Mouse (Mus musculus): ENCODE data around the gene Syngap1. TPM values are rescaled to one million over a fixed set of nuclear protein-coding genes. Genes with fewer than 3 reads are reported as not detected.
A peak's percentile ranks its signal among the peaks of the same experiment; 100 is the strongest.
"Not testable (repeated sequence)": the region's sequence is repeated elsewhere in the genome, so short reads cannot be mapped to it uniquely, and the experiment has no call there.

Syngap1 gene
- polyA plus RNA-seq, 1 experiment from 2014 or later, result 3.7 TPM

GRCm38 (mm10) chr17:26915248-26915647 lies 25.8 kb upstream of the Syngap1 start:
- WGBS (ENCODE audit: insufficient replicate concordance), result 47% methylated on average over 1 of the region's 1 CpGs
- Histone ChIP-seq H3K4me1 (ENCODE audit: control insufficient read depth, insufficient read depth, low read length) (peaks cover 4% of the 10 kb centered on the region; the same call in 1 of the 2 replicates), H3K27ac (ENCODE audit: low read depth, low read length) (no peak overlapping the region), H3K36me3 (ENCODE audit: control insufficient read depth, insufficient read depth, low read length) (no peaks in the 10 kb centered on the region), H3K9me3 (replicated peaks; ENCODE audit: control insufficient read depth, low read length) (no peaks in the 10 kb centered on the region), H3K27me3 (ENCODE audit: control insufficient read depth, insufficient read depth, low read length) (no peaks in the 10 kb centered on the region), H3K4me3 (ENCODE audit: low read depth, low read length) (no peak overlapping the region), H3K4me2 (no peak overlapping the region), H3K9ac (ENCODE audit: low read depth, low read length) (no peak overlapping the region)
- ATAC-seq (replicated peaks; ENCODE audit: insufficient number of reproducible peaks, low FRiP score, low TSS enrichment), result no peak

GRCm38 (mm10) chr17:26916711-26917482 lies 24.2 kb upstream of the Syngap1 start, which contains the start of gene Kifc5b:
Gene Kifc5b, plus strand, starts transcription at chr17:26917091.
- Histone ChIP-seq H3K4me2 (peak within 1 kb of the TSS; percentile 66), H3K27me3 (ENCODE audit: control insufficient read depth, insufficient read depth, low read length) (no peaks in the 10 kb centered on the region), H3K9ac (ENCODE audit: low read depth, low read length) (peak within 1 kb of the TSS; percentile 80), H3K4me1 (ENCODE audit: control insufficient read depth, insufficient read depth, low read length) (peaks cover 4% of the 10 kb centered on the region; the same call in 1 of the 2 replicates), H3K27ac (ENCODE audit: low read depth, low read length) (peak within 1 kb of the TSS; percentile 71), H3K36me3 (ENCODE audit: control insufficient read depth, insufficient read depth, low read length) (peaks cover 3% of the 10 kb centered on the region; the same call in 1 of the 2 replicates), H3K9me3 (replicated peaks; ENCODE audit: control insufficient read depth, low read length) (no peaks in the 10 kb centered on the region), H3K4me3 (ENCODE audit: low read depth, low read length) (peak within 1 kb of the TSS; percentile 54)
- peak; percentile 94 for ATAC-seq (replicated peaks; ENCODE audit: insufficient number of reproducible peaks, low FRiP score, low TSS enrichment)
- WGBS (ENCODE audit: insufficient replicate concordance), result under 1% methylated on average over 71 of the region's 72 CpGs

GRCm38 (mm10) chr17:26917560-26917959 lies 23.5 kb upstream of the Syngap1 start:
- not testable (repeated sequence) for H3K9me3 ChIP-seq (replicated peaks; ENCODE audit: control insufficient read depth, low read length); ATAC-seq (replicated peaks; ENCODE audit: insufficient number of reproducible peaks, low FRiP score, low TSS enrichment); H3K4me1 ChIP-seq (ENCODE audit: control insufficient read depth, insufficient read depth, low read length); H3K27me3 ChIP-seq (ENCODE audit: control insufficient read depth, insufficient read depth, low read length); H3K36me3 ChIP-seq (ENCODE audit: control insufficient read depth, insufficient read depth, low read length)
- peak overlapping the region; percentile 71 for H3K27ac ChIP-seq (ENCODE audit: low read depth, low read length)
- H3K4me3 ChIP-seq (ENCODE audit: low read depth, low read length), result peak overlapping the region; percentile 54
- H3K9ac ChIP-seq (ENCODE audit: low read depth, low read length), result peak overlapping the region; percentile 80
- WGBS (ENCODE audit: insufficient replicate concordance), result 3% methylated on average over 12 of the region's 12 CpGs
- H3K4me2 ChIP-seq, result peak overlapping the region; percentile 66

GRCm38 (mm10) chr17:26918343-26918742 lies 22.7 kb upstream of the Syngap1 start:
- no peak for ATAC-seq (replicated peaks; ENCODE audit: insufficient number of reproducible peaks, low FRiP score, low TSS enrichment)
- Histone ChIP-seq H3K36me3 (ENCODE audit: control insufficient read depth, insufficient read depth, low read length) (peaks cover 5% of the 10 kb centered on the region; the same call in 1 of the 2 replicates), H3K27ac (ENCODE audit: low read depth, low read length) (no peak overlapping the region), H3K9ac (ENCODE audit: low read depth, low read length) (peak overlapping the region; percentile 50; the same call in 1 of the 2 replicates), H3K4me3 (ENCODE audit: low read depth, low read length) (peak overlapping the region; percentile 54), H3K9me3 (replicated peaks; ENCODE audit: control insufficient read depth, low read length) (no peaks in the 10 kb centered on the region), H3K4me1 (ENCODE audit: control insufficient read depth, insufficient read depth, low read length) (peaks cover 4% of the 10 kb centered on the region; the same call in 1 of the 2 replicates), H3K27me3 (ENCODE audit: control insufficient read depth, insufficient read depth, low read length) (no peaks in the 10 kb centered on the region), H3K4me2 (peak overlapping the region; percentile 66)
- WGBS (ENCODE audit: insufficient replicate concordance), result 68% methylated on average over 2 of the region's 2 CpGs

GRCm38 (mm10) chr17:26919516-26919915 lies 21.5 kb upstream of the Syngap1 start:
- not testable (repeated sequence) for H3K9me3 ChIP-seq (replicated peaks; ENCODE audit: control insufficient read depth, low read length); H3K36me3 ChIP-seq (ENCODE audit: control insufficient read depth, insufficient read depth, low read length); ATAC-seq (replicated peaks; ENCODE audit: insufficient number of reproducible peaks, low FRiP score, low TSS enrichment); H3K4me2 ChIP-seq; H3K4me1 ChIP-seq (ENCODE audit: control insufficient read depth, insufficient read depth, low read length); H3K4me3 ChIP-seq (ENCODE audit: low read depth, low read length); H3K9ac ChIP-seq (ENCODE audit: low read depth, low read length); H3K27ac ChIP-seq (ENCODE audit: low read depth, low read length); H3K27me3 ChIP-seq (ENCODE audit: control insufficient read depth, insufficient read depth, low read length)
- 39% methylated on average over 2 of the region's 2 CpGs for WGBS (ENCODE audit: insufficient replicate concordance)

- not testable (repeated sequence) for ATAC-seq (replicated peaks; ENCODE audit: insufficient number of reproducible peaks, low FRiP score, low TSS enrichment); H3K27ac ChIP-seq (ENCODE audit: low read depth, low read length); H3K4me2 ChIP-seq; H3K27me3 ChIP-seq (ENCODE audit: control insufficient read depth, insufficient read depth, low read length); H3K4me3 ChIP-seq (ENCODE audit: low read depth, low read length); H3K9me3 ChIP-seq (replicated peaks; ENCODE audit: control insufficient read depth, low read length); H3K9ac ChIP-seq (ENCODE audit: low read depth, low read length); H3K4me1 ChIP-seq (ENCODE audit: control insufficient read depth, insufficient read depth, low read length)
- WGBS (ENCODE audit: insufficient replicate concordance), result 88% methylated on average over 5 of the region's 6 CpGs
- H3K36me3 ChIP-seq (ENCODE audit: control insufficient read depth, insufficient read depth, low read length), result peaks cover 15% of the 10 kb centered on the region
Measured at GRCm38 (mm10) chr17:26922368-26922767, 18.7 kb upstream of the Syngap1 start.

- H3K36me3 ChIP-seq (ENCODE audit: control insufficient read depth, insufficient read depth, low read length), result peaks cover 20% of the 10 kb centered on the region
- H3K9ac ChIP-seq (ENCODE audit: low read depth, low read length); H3K4me2 ChIP-seq; ATAC-seq (replicated peaks; ENCODE audit: insufficient number of reproducible peaks, low FRiP score, low TSS enrichment); H3K4me1 ChIP-seq (ENCODE audit: control insufficient read depth, insufficient read depth, low read length); H3K27ac ChIP-seq (ENCODE audit: low read depth, low read length); H3K4me3 ChIP-seq (ENCODE audit: low read depth, low read length); H3K27me3 ChIP-seq (ENCODE audit: control insufficient read depth, insufficient read depth, low read length); H3K9me3 ChIP-seq (replicated peaks; ENCODE audit: control insufficient read depth, low read length): not testable (repeated sequence)
- WGBS (ENCODE audit: insufficient replicate concordance), result 95% methylated on average over 9 of the region's 9 CpGs
Measured at GRCm38 (mm10) chr17:26925414-26925813, 15.6 kb upstream of the Syngap1 start.

- WGBS (ENCODE audit: insufficient replicate concordance), result 67% methylated on average over 7 of the region's 7 CpGs
- not testable (repeated sequence) for H3K27me3 ChIP-seq (ENCODE audit: control insufficient read depth, insufficient read depth, low read length); H3K27ac ChIP-seq (ENCODE audit: low read depth, low read length); H3K9ac ChIP-seq (ENCODE audit: low read depth, low read length); H3K4me3 ChIP-seq (ENCODE audit: low read depth, low read length); H3K4me2 ChIP-seq; ATAC-seq (replicated peaks; ENCODE audit: insufficient number of reproducible peaks, low FRiP score, low TSS enrichment); H3K9me3 ChIP-seq (replicated peaks; ENCODE audit: control insufficient read depth, low read length)
- Histone ChIP-seq H3K4me1 (ENCODE audit: control insufficient read depth, insufficient read depth, low read length) (peaks cover 10% of the 10 kb centered on the region), H3K36me3 (ENCODE audit: control insufficient read depth, insufficient read depth, low read length) (peaks cover 15% of the 10 kb centered on the region)
Measured at GRCm38 (mm10) chr17:26931795-26932194, 9.3 kb upstream of the Syngap1 start.

Measured in heart, embryonic 11.5 days (tissue).